Mouse (Mus musculus): ENCODE measurements around the gene Sp140.
A peak's percentile ranks its signal among the peaks of the same experiment; 100 is the strongest.
"Not testable (repeated sequence)": the region's sequence is repeated elsewhere in the genome, so short reads cannot be mapped to it uniquely, and the experiment has no call there.

The Sp140 gene

GRCm38 (mm10) chr1:85600078-85600477 lies at the start of gene Sp140:
Gene Sp140, plus strand, starts transcription at chr1:85600378.
- not testable (repeated sequence) for DNase-seq

- DNase-seq, result peak; percentile 11
These were observed 44.9 kb upstream of the Sp140 start for GRCm38 (mm10) chr1:85555261-85555660.

GRCm38 (mm10) chr1:85573554-85573953 lies 26.6 kb upstream of the Sp140 start:
- DNase-seq, result not testable (repeated sequence)

GRCm38 (mm10) chr1:85575376-85575775 lies 24.8 kb upstream of the Sp140 start, which contains the start of gene G530012D18Rik:
Gene G530012D18Rik, plus strand, starts transcription at chr1:85575676.
- DNase-seq, result not testable (repeated sequence)

- not testable (repeated sequence) for DNase-seq
These were observed 21.7 kb upstream of the Sp140 start for GRCm38 (mm10) chr1:85578372-85579010.

GRCm38 (mm10) chr1:85579199-85580147 lies 20.7 kb upstream of the Sp140 start:
- DNase-seq, result not testable (repeated sequence)

GRCm38 (mm10) chr1:85580148-85580534 lies 20.0 kb upstream of the Sp140 start:
- DNase-seq, result not testable (repeated sequence)

- DNase-seq, result not testable (repeated sequence)
These were observed 19.6 kb upstream of the Sp140 start for GRCm38 (mm10) chr1:85580578-85580977.

- not testable (repeated sequence) for DNase-seq
These were observed 18.7 kb upstream of the Sp140 start for GRCm38 (mm10) chr1:85581518-85581917.

GRCm38 (mm10) chr1:85588697-85589096 lies 11.5 kb upstream of the Sp140 start:
- not testable (repeated sequence) for DNase-seq

- not testable (repeated sequence) for DNase-seq
These were observed 7.7 kb upstream of the Sp140 start for GRCm38 (mm10) chr1:85592526-85592925.

GRCm38 (mm10) chr1:85598271-85599012 lies 1.7 kb upstream of the Sp140 start, which contains the start of gene Sp110:
Gene Sp110, minus strand, starts transcription at chr1:85598817.
- DNase-seq, result peak; percentile 49

- DNase-seq, result peak; percentile 61
These were observed 616 bp downstream of the Sp140 start for GRCm38 (mm10) chr1:85600794-85601193.

GRCm38 (mm10) chr1:85604341-85604740 lies 4.2 kb downstream of the Sp140 start:
- DNase-seq, result not testable (repeated sequence)

- not testable (repeated sequence) for DNase-seq
These were observed 8.2 kb downstream of the Sp140 start for GRCm38 (mm10) chr1:85608361-85608760.

GRCm38 (mm10) chr1:85610581-85610980 lies 10.4 kb downstream of the Sp140 start:
- not testable (repeated sequence) for DNase-seq

- DNase-seq, result not testable (repeated sequence)
These were observed 14.9 kb downstream of the Sp140 start for GRCm38 (mm10) chr1:85615096-85615495.

GRCm38 (mm10) chr1:85615819-85616218 lies 15.6 kb downstream of the Sp140 start:
- not testable (repeated sequence) for DNase-seq

- DNase-seq, result not testable (repeated sequence)
These were observed 17.0 kb downstream of the Sp140 start for GRCm38 (mm10) chr1:85617161-85617560.

- DNase-seq, result not testable (repeated sequence)
These were observed 18.5 kb downstream of the Sp140 start for GRCm38 (mm10) chr1:85618689-85619088.

- not testable (repeated sequence) for DNase-seq
These were observed 36.8 kb downstream of the Sp140 start for GRCm38 (mm10) chr1:85636936-85637335.

- not testable (repeated sequence) for DNase-seq
These were observed 38.0 kb downstream of the Sp140 start for GRCm38 (mm10) chr1:85638144-85638543.

GRCm38 (mm10) chr1:85649881-85650280 lies 49.7 kb downstream of the Sp140 start, which contains the start of gene Sp100:
Gene Sp100, plus strand, starts transcription at chr1:85649988.
- peak; percentile 67 for DNase-seq

All from thymus, postnatal 25 days (tissue).